Mouse (Mus musculus) cerebellum, postnatal 10 days (tissue): Measurements from ENCODE around the gene Mum1.
A peak's percentile ranks its signal among the peaks of the same experiment; 100 is the strongest.

Experiments
- DNase-seq, 2 experiments: peaks; one replicate each; pipeline ENCODE4 v3.0.0; 2021; ENCODE audit warnings: mixed read lengths in 2 of 2

Mum1 gene

GRCm38 (mm10) chr10:80252493-80253274 lies 26.4 kb downstream of the Mum1 start:
- DNase-seq: no peak

GRCm38 (mm10) chr10:80253551-80253950 lies 27.3 kb downstream of the Mum1 start:
- DNase-seq: no peak

GRCm38 (mm10) chr10:80254331-80255297 lies 28.4 kb downstream of the Mum1 start:
- no peak for DNase-seq

- peak; percentile 81 to 86 for DNase-seq
These were observed 29.8 kb downstream of the Mum1 start for GRCm38 (mm10) chr10:80255881-80256535.

GRCm38 (mm10) chr10:80257936-80258335 lies 31.7 kb downstream of the Mum1 start:
- peak in 1 of 2 experiments; percentile 45 for DNase-seq

- peak in 1 of 2 experiments; percentile 43 for DNase-seq
These were observed 32.7 kb downstream of the Mum1 start for GRCm38 (mm10) chr10:80258752-80259462.

- DNase-seq: peak; percentile 44 to 58
These were observed 33.2 kb downstream of the Mum1 start for GRCm38 (mm10) chr10:80259463-80259805.

- DNase-seq: peak; percentile 95 to 96
These were observed 33.8 kb downstream of the Mum1 start for GRCm38 (mm10) chr10:80259861-80260641.

GRCm38 (mm10) chr10:80260642-80261584 lies 34.7 kb downstream of the Mum1 start, which contains the start of the genes Gamt and Dazap1:
Gene Gamt (minus strand): TSS chr10:80261012.
Gene Dazap1 (plus strand): TSS chr10:80261486.
- DNase-seq: peak; percentile 97 to 99

- peak; percentile 97 to 98 for DNase-seq
These were observed 35.3 kb downstream of the Mum1 start for GRCm38 (mm10) chr10:80261585-80261968.

- DNase-seq: no peak
These were observed 35.9 kb downstream of the Mum1 start for GRCm38 (mm10) chr10:80262169-80262568.

GRCm38 (mm10) chr10:80262776-80263365 lies 36.6 kb downstream of the Mum1 start:
- no peak for DNase-seq

GRCm38 (mm10) chr10:80264341-80265148 lies 38.3 kb downstream of the Mum1 start:
- peak; percentile 99 to 100 for DNase-seq

- no peak for DNase-seq
These were observed 38.9 kb downstream of the Mum1 start for GRCm38 (mm10) chr10:80265149-80265486.

GRCm38 (mm10) chr10:80270099-80270498 lies 43.9 kb downstream of the Mum1 start:
- DNase-seq: no peak

- DNase-seq: peak; percentile 52 to 62
These were observed 44.5 kb downstream of the Mum1 start for GRCm38 (mm10) chr10:80270734-80271181.

GRCm38 (mm10) chr10:80271186-80271843 lies 45.1 kb downstream of the Mum1 start:
- DNase-seq: no peak

GRCm38 (mm10) chr10:80271870-80272585 lies 45.8 kb downstream of the Mum1 start:
- no peak for DNase-seq
